Mouse (Mus musculus) embryonic fibroblast, embryonic 13.5 days (primary cell): ENCODE results near the gene Tmem233. TPM values are rescaled to one million over a fixed set of nuclear protein-coding genes. Genes with fewer than 3 reads are reported as not detected.

Experiments used
- H3K27ac ChIP-seq: 2 replicates; pipeline ENCODE4 v1.5.1; 2012; ENCODE audit warnings: low read length, control low read depth, inconsistent platforms; ENCODE audit not compliant: insufficient read depth
- H3K4me1 ChIP-seq: 2 replicates; pipeline ENCODE4 v1.6.1; 2011; ENCODE audit warnings: low read length; ENCODE audit not compliant: control insufficient read depth, insufficient read depth
- H3K4me3 ChIP-seq: 2 replicates; pipeline ENCODE4 v1.5.1; 2011; ENCODE audit warnings: mild to moderate bottlenecking, control low read depth, low read length; ENCODE audit not compliant: insufficient read depth
- CTCF ChIP-seq: IDR thresholded peaks from 2 replicates; pipeline ENCODE4 v1.5.1; 2011; ENCODE audit warnings: mild to moderate bottlenecking, control low read depth, low read length, moderate library complexity, borderline replicate concordance; ENCODE audit not compliant: insufficient read depth
- POLR2A ChIP-seq: IDR thresholded peaks from 2 replicates; pipeline ENCODE4 v1.6.1; 2011; ENCODE audit warnings: low read depth, mild to moderate bottlenecking, control low read depth, low read length, moderate library complexity
- polyA plus RNA-seq: library from polyadenylated mRNA; stranded (reverse); fragments of >200 nt; gene quantifications from 2 replicates; pipeline ENCODE4 v1.2.4, GENCODE M21; 2011; ENCODE audit warnings: low read depth; ENCODE audit not compliant: missing spikeins, insufficient read length

The Tmem233 gene
- polyA plus RNA-seq, 1 experiment: not detected

DNA sequence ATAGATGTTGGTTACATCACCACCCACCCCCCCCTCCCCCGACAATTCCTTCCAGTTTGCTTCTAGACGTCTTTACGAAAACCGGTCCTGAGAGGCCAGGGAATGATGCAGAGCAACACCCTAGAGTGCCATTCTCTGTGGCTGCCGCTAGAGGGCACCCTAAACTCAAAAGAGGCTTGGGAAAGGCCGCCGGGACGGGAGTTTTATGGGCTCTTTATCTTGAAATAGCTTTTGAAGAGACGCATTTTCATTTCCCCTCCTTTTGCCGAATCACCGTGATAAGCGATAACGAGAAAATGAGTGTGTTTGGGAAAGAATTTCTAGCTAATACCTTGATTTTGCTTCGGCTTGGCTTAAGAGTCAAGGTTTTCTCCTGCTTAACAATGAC lies 51.9 kb downstream of the Tmem233 start:
- no peak overlapping the region for H3K27ac ChIP-seq
- no peak overlapping the region for H3K4me3 ChIP-seq
- peak; percentile 66 for TF ChIP-seq CTCF
- TF ChIP-seq POLR2A: no peak
- H3K4me1 ChIP-seq: no peaks in the 10 kb centered on the region

DNA sequence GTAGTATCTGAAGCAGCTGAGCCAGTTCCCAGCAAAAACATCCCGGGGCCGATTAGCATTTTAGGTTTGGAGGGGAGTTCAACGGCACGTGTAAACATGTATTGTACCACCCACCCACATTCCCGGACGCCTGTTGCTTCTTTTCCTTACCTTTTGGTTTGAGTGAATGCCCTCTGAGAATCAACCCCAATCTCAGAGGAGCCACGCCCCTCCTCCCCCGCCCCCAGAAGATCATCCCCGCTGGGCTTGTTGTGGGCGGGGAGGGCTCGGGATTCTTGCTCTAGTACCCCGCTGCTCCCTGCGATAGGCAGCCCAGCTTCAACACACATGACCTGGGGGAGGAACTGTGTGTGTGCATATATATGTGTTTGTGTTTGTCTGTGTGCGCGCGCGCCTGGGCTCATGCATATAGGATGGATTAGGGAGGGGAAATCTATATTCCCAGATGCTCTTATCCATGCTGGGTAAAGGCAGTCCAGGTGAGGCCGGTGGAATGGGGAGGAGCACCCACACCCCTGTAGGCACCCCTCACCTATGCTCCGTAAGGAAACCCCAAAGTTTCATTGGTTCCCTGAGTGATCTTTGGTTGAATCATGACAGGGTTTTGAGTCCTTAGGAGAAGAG lies 52.4 kb downstream of the Tmem233 start:
- Histone ChIP-seq H3K4me3 (no peak overlapping the region), H3K27ac (no peak overlapping the region), H3K4me1 (no peaks in the 10 kb centered on the region)
- TF ChIP-seq POLR2A (no peak), CTCF (no peak)

- no peak overlapping the region for H3K27ac ChIP-seq
- H3K4me1 ChIP-seq: no peaks in the 10 kb centered on the region
- no peak overlapping the region for H3K4me3 ChIP-seq
- TF ChIP-seq POLR2A (no peak), CTCF (no peak)
Observed at GRCm38 (mm10) chr5:116029071-116029470, 54.0 kb downstream of the Tmem233 start.

DNA sequence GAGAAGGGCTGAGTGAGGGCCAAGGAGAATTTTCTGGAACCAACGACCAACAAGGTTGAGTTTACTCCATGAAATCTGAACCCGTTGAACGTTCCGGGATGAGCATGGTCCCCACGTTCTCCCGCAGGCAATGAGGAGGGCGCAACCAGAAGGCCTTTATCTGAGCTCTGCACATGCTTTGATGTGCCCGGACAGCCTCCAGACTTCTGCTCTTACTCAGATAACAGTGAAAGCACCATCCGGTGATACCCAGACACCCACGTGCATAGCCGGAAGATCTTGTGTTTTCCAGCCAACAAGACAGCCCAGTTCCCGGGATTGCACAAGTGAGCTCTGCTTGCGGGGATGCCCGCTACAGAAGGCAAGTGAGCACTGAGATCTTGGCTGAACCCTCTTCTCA lies 56.5 kb downstream of the Tmem233 start:
- H3K27ac ChIP-seq: no peak overlapping the region
- TF ChIP-seq CTCF (no peak), POLR2A (no peak)
- H3K4me1 ChIP-seq: no peaks in the 10 kb centered on the region
- H3K4me3 ChIP-seq: no peak overlapping the region

GRCm38 (mm10) chr5:116026107-116026506 lies 56.9 kb downstream of the Tmem233 start:
- TF ChIP-seq CTCF: no peak
- TF ChIP-seq POLR2A: no peak
- Histone ChIP-seq H3K4me3 (no peak overlapping the region), H3K4me1 (no peaks in the 10 kb centered on the region), H3K27ac (no peak overlapping the region)

- peak; percentile 82 for TF ChIP-seq POLR2A
- peak; percentile 71 for TF ChIP-seq CTCF
- Histone ChIP-seq H3K4me3 (peak within 1 kb of the TSS; percentile 94), H3K4me1 (no peaks in the 10 kb centered on the region), H3K27ac (peak within 1 kb of the TSS; percentile 59)
Observed at GRCm38 (mm10) chr5:116024327-116024739, 58.7 kb downstream of the Tmem233 start, which contains the start of gene Prkab1. Gene Prkab1 (minus strand): TSS chr5:116024508.

GRCm38 (mm10) chr5:116023821-116024284 lies 59.2 kb downstream of the Tmem233 start:
- Histone ChIP-seq H3K4me3 (peak overlapping the region; percentile 94), H3K27ac (peak overlapping the region; percentile 59), H3K4me1 (no peaks in the 10 kb centered on the region)
- no peak for TF ChIP-seq POLR2A
- no peak for TF ChIP-seq CTCF

DNA sequence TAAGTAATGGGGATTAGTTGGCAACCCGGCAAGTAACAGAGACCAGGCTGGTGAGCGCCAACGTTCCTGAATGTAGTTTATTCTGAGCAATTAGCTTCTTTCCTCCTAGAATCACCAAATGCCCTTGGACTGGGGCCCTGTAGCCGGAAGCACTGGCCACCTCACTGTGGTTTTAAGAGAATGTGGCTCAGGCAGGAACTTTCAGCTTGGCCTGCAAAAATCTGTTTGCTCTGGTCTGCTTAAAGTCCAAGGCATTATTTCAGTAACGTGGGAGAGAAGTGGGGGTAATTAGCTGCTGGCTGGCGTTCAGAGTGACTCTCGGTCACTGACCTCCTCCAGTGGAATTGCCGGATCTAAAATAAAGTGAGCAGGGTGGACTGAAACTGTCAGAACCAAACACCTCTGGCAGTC lies 59.8 kb downstream of the Tmem233 start:
- peak overlapping the region; percentile 94 for H3K4me3 ChIP-seq
- TF ChIP-seq CTCF (no peak), POLR2A (no peak)
- H3K27ac ChIP-seq: peak overlapping the region; percentile 59
- H3K4me1 ChIP-seq: no peaks in the 10 kb centered on the region

GRCm38 (mm10) chr5:116022658-116023200 lies 60.3 kb downstream of the Tmem233 start:
- no peak overlapping the region for H3K27ac ChIP-seq
- TF ChIP-seq CTCF (no peak), POLR2A (no peak)
- no peaks in the 10 kb centered on the region for H3K4me1 ChIP-seq
- H3K4me3 ChIP-seq: peak overlapping the region; percentile 94; the same call in 1 of the 2 replicates

- Histone ChIP-seq H3K4me1 (no peaks in the 10 kb centered on the region), H3K4me3 (no peak overlapping the region), H3K27ac (no peak overlapping the region)
- no peak for TF ChIP-seq POLR2A
- no peak for TF ChIP-seq CTCF
Observed at GRCm38 (mm10) chr5:116022131-116022530, 60.9 kb downstream of the Tmem233 start.

DNA sequence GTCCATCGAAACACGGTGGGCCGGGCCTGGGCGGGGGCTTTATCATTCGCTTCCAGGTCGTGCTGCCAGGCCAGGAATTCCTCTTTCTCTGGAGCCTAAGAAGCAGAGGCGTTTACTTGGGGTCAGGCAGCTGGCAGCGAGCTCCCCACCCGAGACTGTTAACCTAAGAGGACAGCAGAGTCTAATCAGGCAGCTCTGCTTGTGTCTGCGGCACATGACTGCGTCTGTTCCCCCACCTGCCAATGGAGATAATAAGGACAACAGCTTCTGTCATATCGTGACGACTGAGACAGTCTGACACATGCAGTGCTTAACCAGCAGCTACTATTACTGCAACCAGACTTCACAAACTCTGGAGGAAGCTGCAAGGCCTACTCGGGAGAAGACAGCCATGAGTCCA lies 61.5 kb downstream of the Tmem233 start:
- H3K4me1 ChIP-seq: no peaks in the 10 kb centered on the region
- H3K27ac ChIP-seq: no peak overlapping the region
- H3K4me3 ChIP-seq: no peak overlapping the region
- TF ChIP-seq CTCF: no peak
- TF ChIP-seq POLR2A: no peak

GRCm38 (mm10) chr5:116019371-116019770 lies 63.7 kb downstream of the Tmem233 start:
- TF ChIP-seq POLR2A: no peak
- no peak for TF ChIP-seq CTCF
- Histone ChIP-seq H3K4me3 (no peak overlapping the region), H3K27ac (no peak overlapping the region), H3K4me1 (no peaks in the 10 kb centered on the region)
